Comparison of ENCODE assay signal across 8 mouse cellular contexts in the genomic region with DNA sequence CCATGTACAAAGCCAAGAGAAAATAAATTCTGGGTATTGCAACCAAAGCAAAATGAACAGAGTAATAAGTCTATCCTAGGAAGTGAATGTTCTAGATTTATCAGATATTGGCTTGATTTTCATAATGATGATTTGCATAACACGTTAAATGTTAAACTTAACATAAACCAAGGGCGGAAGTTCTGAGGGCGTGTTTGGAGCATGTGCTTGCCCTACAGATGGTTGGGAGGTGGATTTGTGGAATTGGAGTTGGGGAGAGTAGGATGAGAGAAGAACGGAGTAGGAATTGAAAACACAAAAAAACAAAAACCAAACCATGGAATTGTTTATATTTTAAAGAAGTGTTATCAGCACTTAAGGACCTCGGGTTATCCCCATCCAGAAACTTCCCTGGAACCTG. TPM values are rescaled to one million over a fixed set of nuclear protein-coding genes. Genes with fewer than 3 reads are reported as not detected.
DNase-seq lines count a peak whose midpoint lies in the region; ATAC-seq and TF ChIP-seq lines count a peak whose summit lies in the region.

No protein-coding gene starts in this region.

- no peaks in the 10 kb centered on the region for H3K36me3 ChIP-seq in kidney, embryonic 14.5 days (ENCODE audit: control insufficient read depth, insufficient read depth, low read length)
- no peaks in the 10 kb centered on the region for H3K36me3 ChIP-seq in hindbrain, embryonic 15.5 days
- H3K36me3 ChIP-seq in midbrain, embryonic 13.5 days: no peaks in the 10 kb centered on the region

- no peak for TF ChIP-seq CTCF in cortical plate, adult 2 months (IDR thresholded peaks at IDR 0.05; ENCODE audit: extremely low read depth, insufficient read depth, low read length)

- 77% methylated on average over 5 of the region's 5 CpGs for WGBS in kidney, embryonic 14.5 days
- 78% methylated on average over 5 of the region's 5 CpGs for WGBS in hindbrain, embryonic 15.5 days
- WGBS in midbrain, embryonic 13.5 days: 77% methylated on average over 5 of the region's 5 CpGs

- H3K27me3 ChIP-seq in kidney, embryonic 14.5 days (ENCODE audit: control insufficient read depth, insufficient read depth, low read length): no peaks in the 10 kb centered on the region
- H3K27me3 ChIP-seq in hindbrain, embryonic 15.5 days: no peaks in the 10 kb centered on the region
- H3K27me3 ChIP-seq in midbrain, embryonic 13.5 days: no peaks in the 10 kb centered on the region

- TF ChIP-seq POLR2A in cortical plate, adult 2 months (IDR thresholded peaks at IDR 0.05; ENCODE audit: extremely low read depth, insufficient read depth, low read length): no peak

- peak overlapping the region; percentile 54 for H3K4me3 ChIP-seq in kidney, embryonic 14.5 days (ENCODE audit: low read length)
- H3K4me3 ChIP-seq in cortical plate, adult 2 months (ENCODE audit: insufficient read depth, low read length): peak overlapping the region; percentile 94
- peak overlapping the region; percentile 64 for H3K4me3 ChIP-seq in hindbrain, embryonic 15.5 days
- peak overlapping the region; percentile 58 for H3K4me3 ChIP-seq in midbrain, embryonic 13.5 days (replicated peaks)

- ATAC-seq in kidney, embryonic 14.5 days (ENCODE audit: low FRiP score, low TSS enrichment): no peak
- ATAC-seq in hindbrain, embryonic 15.5 days (ENCODE audit: low FRiP score, low read depth): no peak
- 0 out of 2 replicates have a peak, but pooled peaks have one; percentile 1 for ATAC-seq in midbrain, embryonic 13.5 days

- no peak overlapping the region for H3K27ac ChIP-seq in kidney, embryonic 14.5 days (ENCODE audit: low read depth, low read length)
- 0 out of 2 replicates have a peak overlapping the region, but pooled peaks have one; percentile 83 for H3K27ac ChIP-seq in cortical plate, adult 2 months (ENCODE audit: insufficient read depth, low read length)
- no peak overlapping the region; the same call in 1 of the 2 replicates for H3K27ac ChIP-seq in hindbrain, embryonic 15.5 days (replicated peaks)
- no peak overlapping the region for H3K27ac ChIP-seq in midbrain, embryonic 13.5 days

- H3K9me3 ChIP-seq in kidney, embryonic 14.5 days (ENCODE audit: control insufficient read depth, low read length): no peaks in the 10 kb centered on the region
- no peaks in the 10 kb centered on the region for H3K9me3 ChIP-seq in hindbrain, embryonic 15.5 days
- H3K9me3 ChIP-seq in midbrain, embryonic 13.5 days: no peaks in the 10 kb centered on the region

- no peaks in the 10 kb centered on the region for H3K4me1 ChIP-seq in kidney, embryonic 14.5 days (ENCODE audit: control insufficient read depth, insufficient read depth, low read length)
- no peaks in the 10 kb centered on the region for H3K4me1 ChIP-seq in cortical plate, adult 2 months (ENCODE audit: control insufficient read depth, insufficient read depth, low read length)
- H3K4me1 ChIP-seq in hindbrain, embryonic 15.5 days (replicated peaks): no peaks in the 10 kb centered on the region; the same call in 1 of the 2 replicates
- no peaks in the 10 kb centered on the region for H3K4me1 ChIP-seq in midbrain, embryonic 13.5 days (replicated peaks)

- peak overlapping the region; percentile 60 for H3K4me2 ChIP-seq in kidney, embryonic 14.5 days (replicated peaks; ENCODE audit: low read depth, low read length)
- H3K4me2 ChIP-seq in hindbrain, embryonic 15.5 days: peak overlapping the region; percentile 56
- peak overlapping the region; percentile 58 for H3K4me2 ChIP-seq in midbrain, embryonic 13.5 days (replicated peaks)

- no peak for DNase-seq in kidney, postnatal 4 days
- no peak for DNase-seq in gastrocnemius, adult 18-20 months (ENCODE audit: low spot score)
- DNase-seq in cerebellum, postnatal 4 days (ENCODE audit: low spot score in 2 of 2): no peak
- no peak for DNase-seq in cerebellum, adult 11-12 months

- H3K9ac ChIP-seq in kidney, embryonic 14.5 days (ENCODE audit: low read depth, low read length): 0 out of 2 replicates have a peak overlapping the region, but pooled peaks have one; percentile 66
- peak overlapping the region; percentile 76; the same call in 1 of the 2 replicates for H3K9ac ChIP-seq in hindbrain, embryonic 15.5 days
- H3K9ac ChIP-seq in midbrain, embryonic 13.5 days (replicated peaks): peak overlapping the region; percentile 81; the same call in 1 of the 2 replicates

RNA-seq across cellular contexts. Expression of gene Mtmr1, which starts 0.5 kb away (rescaled TPM):
- 5.9 and 11.4 TPM in 2 replicates for polyA plus RNA-seq in kidney, embryonic 14.5 days (2014; fragmentation: Nextera tagmentation; extraction: Ambion mirVana)
- 24.1 and 29.7 TPM in 2 replicates for polyA plus RNA-seq in cortical plate, adult 2 months (2012; rRNA removed)
- polyA plus RNA-seq in hindbrain, embryonic 15.5 days (2015; fragmentation: Nextera tagmentation; extraction: Ambion mirVana): 15.5 and 16.2 TPM in 2 replicates
- polyA plus RNA-seq in midbrain, embryonic 13.5 days (2015; fragmentation: Nextera tagmentation; extraction: Ambion mirVana): 16.3 and 17.1 TPM in 2 replicates
- total RNA-seq in gastrocnemius, adult 18-20 months (2021): 10 to 100 TPM; 36.8 to 42.5 TPM
